Mouse (Mus musculus) neural tube, embryonic 11.5 days (tissue): Measurements from ENCODE around the gene Gfod2. TPM values are rescaled to one million over a fixed set of nuclear protein-coding genes. Genes with fewer than 3 reads are reported as not detected.

Experiments used
- ATAC-seq: fragments of 200-750 bp; cut with Nextera tagmentation; 2 replicates; pipeline ENCODE4 v1.8.0; 2017; ENCODE audit warnings: moderate number of reproducible peaks, mild to moderate bottlenecking, moderate TSS enrichment, moderate library complexity; ENCODE audit not compliant: insufficient read depth, low FRiP score, low TSS enrichment
- DNase-seq: peaks from one replicate; pipeline ENCODE4 v3.0.0-alpha.2; 2015; ENCODE audit warnings: low spot score
- H3K27ac ChIP-seq: fragments of 300-500 bp; sonication (generic); 2 replicates; pipeline ENCODE4 v1.5.1; 2014; ENCODE audit warnings: low read depth, mild to moderate bottlenecking, low read length
- H3K27me3 ChIP-seq: fragments of 300-500 bp; sonication (generic); 2 replicates; pipeline ENCODE4 v1.6.1; 2014; ENCODE audit warnings: mild to moderate bottlenecking, low read length, mixed read lengths; ENCODE audit not compliant: control insufficient read depth, insufficient read depth
- H3K36me3 ChIP-seq: fragments of 300-500 bp; sonication (generic); 2 replicates; pipeline ENCODE4 v1.6.1; 2014; ENCODE audit warnings: mild to moderate bottlenecking, low read length, moderate library complexity, mixed read lengths; ENCODE audit not compliant: control insufficient read depth, insufficient read depth
- H3K4me1 ChIP-seq: fragments of 300-500 bp; sonication (generic); 2 replicates; pipeline ENCODE4 v1.6.1; 2014; ENCODE audit warnings: low read length, mixed read lengths; ENCODE audit not compliant: control insufficient read depth, insufficient read depth
- H3K4me2 ChIP-seq: fragments of 300-500 bp; sonication (generic); 2 replicates; pipeline ENCODE4 v1.6.1; 2014; ENCODE audit warnings: low read depth, mild to moderate bottlenecking, moderate library complexity
- H3K4me3 ChIP-seq: fragments of 300-500 bp; sonication (generic); 2 replicates; pipeline ENCODE4 v1.5.1; 2014; ENCODE audit warnings: low read depth, low read length
- H3K9ac ChIP-seq: fragments of 300-500 bp; sonication (generic); 2 replicates; pipeline ENCODE4 v1.6.1; 2014; ENCODE audit warnings: mild to moderate bottlenecking, low read length
- H3K9me3 ChIP-seq: fragments of 300-500 bp; sonication (generic); 2 replicates; pipeline ENCODE4 v1.6.1; 2016; ENCODE audit warnings: low read length; ENCODE audit not compliant: control insufficient read depth
- WGBS: fragments of 180-500 bp; shearing (Covaris S2); extraction: QIAGEN DNeasy Blood & Tissue Kit; methylation state at CpG from one replicate; pipeline ENCODE4 v1.1.7; 2014; 5-methylcytosine and 5-hydroxymethylcytosine counted together
- polyA plus RNA-seq: library from polyadenylated mRNA; unstranded; fragments of >200 nt; fragmentation: Nextera tagmentation; extraction: Ambion mirVana; gene quantifications from 2 replicates; pipeline ENCODE4 v1.2.1, GENCODE M21; 2014

Gfod2 gene
- polyA plus RNA-seq, 1 experiment from 2014 or later: 42.0 TPM

GRCm38 (mm10) chr8:105743301-105743700 is 15.2 kb downstream of the Gfod2 start:
- Histone ChIP-seq H3K27ac (no peak overlapping the region), H3K27me3 (no peaks in the 10 kb centered on the region), H3K9me3 (no peaks in the 10 kb centered on the region), H3K4me3 (no peak overlapping the region), H3K36me3 (no peaks in the 10 kb centered on the region), H3K4me2 (no peak overlapping the region), H3K4me1 (no peaks in the 10 kb centered on the region), H3K9ac (no peak overlapping the region)
- ATAC-seq: no peak
- 87% methylated on average over 4 of the region's 4 CpGs for WGBS
- no peak for DNase-seq

- Histone ChIP-seq H3K27me3 (no peaks in the 10 kb centered on the region), H3K4me2 (no peak overlapping the region), H3K4me3 (no peak overlapping the region), H3K9me3 (no peaks in the 10 kb centered on the region), H3K9ac (no peak overlapping the region), H3K27ac (no peak overlapping the region), H3K4me1 (no peaks in the 10 kb centered on the region), H3K36me3 (no peaks in the 10 kb centered on the region)
- no peak for ATAC-seq
- no peak for DNase-seq
- 92% methylated on average over 5 of the region's 5 CpGs for WGBS
Observed at GRCm38 (mm10) chr8:105739216-105739615, 19.2 kb downstream of the Gfod2 start.

DNA sequence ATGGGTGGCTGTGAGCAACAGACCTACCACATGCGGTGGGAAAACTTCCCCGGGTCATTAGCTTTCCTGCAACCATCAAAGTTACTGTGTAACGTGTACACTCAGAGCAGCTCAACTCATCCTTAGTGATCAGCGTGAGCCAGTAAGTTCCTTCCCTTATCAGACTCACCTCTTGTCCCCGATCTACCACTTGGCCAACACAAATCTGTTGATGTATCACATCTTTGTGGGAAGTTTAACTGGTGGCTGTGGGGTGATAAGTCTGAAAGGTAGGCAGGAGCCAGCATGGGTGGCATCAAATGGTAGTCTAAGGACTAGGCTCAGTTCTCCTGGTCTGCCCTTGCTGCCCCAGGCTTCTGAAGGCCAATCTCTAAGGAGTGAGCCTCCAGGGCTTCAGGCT is 26.3 kb downstream of the Gfod2 start:
- no peaks in the 10 kb centered on the region for H3K36me3 ChIP-seq
- WGBS: 90% methylated on average over 5 of the region's 5 CpGs
- ATAC-seq: no peak

DNA sequence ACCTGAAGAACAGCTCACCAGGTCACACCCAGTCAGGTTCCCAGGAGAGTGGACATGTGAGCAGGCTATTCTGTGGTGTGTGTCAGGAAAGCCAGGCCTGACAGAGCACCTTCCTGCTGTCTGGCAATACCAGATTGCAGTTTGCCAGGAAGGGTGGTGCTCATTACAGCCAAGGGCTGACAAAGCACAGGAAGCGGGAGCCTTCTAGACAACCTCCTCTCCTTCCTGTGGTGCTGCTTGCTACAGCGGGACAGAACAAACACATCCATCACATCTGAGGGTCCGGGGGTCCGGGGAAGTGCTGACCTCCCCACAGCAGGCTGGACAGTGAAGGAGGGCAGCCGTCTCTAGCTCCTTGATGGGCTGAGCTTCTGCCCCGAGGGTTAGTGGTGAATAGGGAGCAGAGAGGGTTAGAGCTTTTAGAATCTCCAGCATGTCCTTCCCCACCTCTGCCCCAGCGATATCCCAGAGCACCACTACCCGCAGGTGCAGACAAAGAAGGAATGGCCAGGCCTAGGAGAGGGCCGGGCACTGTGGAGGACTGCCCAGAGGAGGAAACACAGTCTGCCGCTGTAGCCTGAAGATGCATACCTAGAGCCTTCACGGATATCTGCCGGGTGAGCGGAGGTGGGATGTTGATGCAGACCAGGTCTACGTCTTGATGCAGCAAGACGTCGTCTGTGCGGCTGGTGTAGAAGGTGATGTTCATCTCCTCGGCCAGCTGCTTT is 30.9 kb downstream of the Gfod2 start:
- DNase-seq (no peak), ATAC-seq (no peak)
- Histone ChIP-seq H3K4me3 (no peak overlapping the region), H3K36me3 (no peaks in the 10 kb centered on the region), H3K27ac (no peak overlapping the region), H3K4me1 (no peaks in the 10 kb centered on the region), H3K4me2 (no peak overlapping the region), H3K9me3 (no peaks in the 10 kb centered on the region), H3K9ac (no peak overlapping the region), H3K27me3 (no peaks in the 10 kb centered on the region)
- WGBS: 81% methylated on average over 18 of the region's 18 CpGs

More for the DNA sequence above, 26.3 kb downstream of the Gfod2 start:
- H3K27ac ChIP-seq: no peak overlapping the region
- no peak overlapping the region for H3K4me3 ChIP-seq
- no peaks in the 10 kb centered on the region for H3K4me1 ChIP-seq
- no peaks in the 10 kb centered on the region for H3K27me3 ChIP-seq
- no peak for DNase-seq
- no peaks in the 10 kb centered on the region for H3K9me3 ChIP-seq
- H3K9ac ChIP-seq: no peak overlapping the region
- H3K4me2 ChIP-seq: no peak overlapping the region

- ATAC-seq (no peak), DNase-seq (no peak)
- 85% methylated on average over 5 of the region's 5 CpGs for WGBS
- H3K4me1 ChIP-seq: no peaks in the 10 kb centered on the region
- H3K4me3 ChIP-seq: no peak overlapping the region
- no peak overlapping the region for H3K27ac ChIP-seq
- H3K36me3 ChIP-seq: no peaks in the 10 kb centered on the region
- H3K9ac ChIP-seq: no peak overlapping the region
- no peaks in the 10 kb centered on the region for H3K27me3 ChIP-seq
- H3K9me3 ChIP-seq: no peaks in the 10 kb centered on the region
- H3K4me2 ChIP-seq: no peak overlapping the region
Observed at GRCm38 (mm10) chr8:105725726-105726125, 32.7 kb downstream of the Gfod2 start.

DNA sequence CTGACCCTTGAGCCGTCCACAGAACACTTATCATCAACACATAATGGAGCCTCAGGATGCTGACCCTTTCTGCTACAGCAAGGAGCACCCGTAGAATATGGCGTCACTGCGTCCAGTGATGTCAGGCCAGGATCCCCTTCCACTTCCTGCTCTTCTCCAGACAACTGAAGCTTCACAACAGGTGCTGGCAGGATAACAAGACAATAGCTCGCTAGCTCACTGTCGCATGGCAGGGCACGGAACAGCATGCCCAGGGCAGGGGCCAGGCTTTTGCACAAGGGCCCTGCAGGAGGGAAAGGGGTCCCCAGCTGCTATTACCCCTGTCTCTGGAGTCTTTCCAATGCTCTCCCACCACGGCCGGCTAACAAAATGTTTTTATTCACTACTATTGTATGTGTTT is 35.6 kb downstream of the Gfod2 start:
- Histone ChIP-seq H3K9ac (no peak overlapping the region), H3K4me3 (no peak overlapping the region), H3K27me3 (no peaks in the 10 kb centered on the region), H3K9me3 (no peaks in the 10 kb centered on the region), H3K27ac (no peak overlapping the region), H3K36me3 (no peaks in the 10 kb centered on the region), H3K4me1 (no peaks in the 10 kb centered on the region), H3K4me2 (no peak overlapping the region)
- no peak for ATAC-seq
- no peak for DNase-seq
- WGBS: 94% methylated on average over 9 of the region's 9 CpGs

- H3K27me3 ChIP-seq: no peaks in the 10 kb centered on the region
- no peak overlapping the region for H3K9ac ChIP-seq
- no peak overlapping the region for H3K4me2 ChIP-seq
- no peaks in the 10 kb centered on the region for H3K9me3 ChIP-seq
- WGBS: 89% methylated on average over 4 of the region's 4 CpGs
- H3K36me3 ChIP-seq: peaks cover 5% of the 10 kb centered on the region
- DNase-seq: no peak
- no peak overlapping the region for H3K4me3 ChIP-seq
- H3K27ac ChIP-seq: no peak overlapping the region
- ATAC-seq: no peak
- no peaks in the 10 kb centered on the region for H3K4me1 ChIP-seq
Observed at GRCm38 (mm10) chr8:105719637-105720036, 38.8 kb downstream of the Gfod2 start.

DNA sequence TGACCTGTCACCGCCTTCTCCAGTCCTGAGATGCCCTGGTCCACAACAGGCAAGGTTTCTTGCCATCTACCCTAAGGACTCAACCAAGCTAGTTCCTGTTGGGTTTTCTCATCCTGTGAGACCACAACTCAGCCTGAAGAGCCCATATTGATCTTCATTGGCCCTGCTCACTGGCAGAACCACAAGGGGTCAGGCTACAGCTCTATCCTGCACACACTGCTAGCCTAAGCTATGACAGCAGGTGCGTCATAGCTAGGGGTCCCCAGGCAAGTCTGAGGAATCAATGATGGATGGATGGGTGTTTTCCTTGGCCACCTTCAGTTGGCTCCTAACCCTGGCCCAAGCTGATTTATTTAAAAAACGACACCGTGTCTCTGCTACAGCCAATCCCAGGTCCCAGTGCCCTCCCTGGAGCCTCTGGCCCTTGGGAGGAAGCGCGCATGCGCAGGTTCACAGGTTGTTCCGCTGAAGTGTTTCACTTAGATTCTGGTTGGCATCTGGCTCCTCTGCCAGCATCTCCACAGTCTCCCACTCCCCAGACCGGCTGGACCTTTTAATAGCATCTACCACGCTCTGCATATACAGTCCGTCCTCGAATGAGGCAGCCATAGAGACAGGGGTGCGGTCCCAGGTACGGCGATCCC is 42.0 kb downstream of the Gfod2 start:
- Histone ChIP-seq H3K9me3 (no peaks in the 10 kb centered on the region), H3K36me3 (peaks cover 5% of the 10 kb centered on the region), H3K4me1 (no peaks in the 10 kb centered on the region), H3K27me3 (no peaks in the 10 kb centered on the region), H3K4me3 (no peak overlapping the region), H3K9ac (no peak overlapping the region), H3K4me2 (no peak overlapping the region), H3K27ac (no peak overlapping the region)
- 95% methylated on average over 15 of the region's 15 CpGs for WGBS
- ATAC-seq (no peak), DNase-seq (no peak)

- ATAC-seq: no peak
- H3K36me3 ChIP-seq: peaks cover 5% of the 10 kb centered on the region
- no peak overlapping the region for H3K27ac ChIP-seq
- no peak overlapping the region for H3K4me3 ChIP-seq
- H3K9me3 ChIP-seq: no peaks in the 10 kb centered on the region
- 89% methylated on average over 6 of the region's 6 CpGs for WGBS
- H3K9ac ChIP-seq: no peak overlapping the region
- no peak for DNase-seq
- H3K27me3 ChIP-seq: no peaks in the 10 kb centered on the region
- no peak overlapping the region for H3K4me2 ChIP-seq
- H3K4me1 ChIP-seq: no peaks in the 10 kb centered on the region
Observed at GRCm38 (mm10) chr8:105715042-105715441, 43.4 kb downstream of the Gfod2 start.
